Mouse (Mus musculus): ENCODE results near the gene Hs6st1. TPM values are rescaled to one million over a fixed set of nuclear protein-coding genes. Genes with fewer than 3 reads are reported as not detected.

Gene Hs6st1
- polyA plus RNA-seq, 1 experiment from 2014 or later, result 5.2 TPM

DNA sequence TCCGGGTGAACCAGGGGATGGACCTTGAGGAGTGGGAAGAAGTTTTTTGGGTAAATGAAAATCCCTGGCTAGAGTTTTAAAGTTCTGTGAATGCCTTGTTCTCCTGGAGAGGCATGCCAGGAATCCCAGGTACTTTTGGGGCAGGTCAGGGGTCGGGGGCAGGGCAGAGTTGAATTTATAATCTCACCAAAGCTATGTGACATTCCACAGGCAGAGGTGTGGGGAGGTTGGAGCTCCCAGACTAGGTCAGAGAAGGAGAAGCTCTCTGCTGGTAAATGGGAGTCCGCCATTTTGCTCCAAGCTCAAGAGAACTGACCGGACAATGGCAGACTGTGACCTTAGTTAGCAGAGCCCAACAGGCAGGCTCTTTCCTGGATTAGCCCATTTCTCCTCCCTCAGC lies 51.2 kb downstream of the Hs6st1 start:
- no peaks in the 10 kb centered on the region; the same call in 1 of the 2 replicates for H3K27me3 ChIP-seq (ENCODE audit: control insufficient read depth, insufficient read depth, low read depth, low read length)
- no peaks in the 10 kb centered on the region for H3K9me3 ChIP-seq (replicated peaks; ENCODE audit: control insufficient read depth, low read length)
- 81% methylated on average over 4 of the region's 4 CpGs for WGBS (ENCODE audit: insufficient replicate concordance)
- ATAC-seq (ENCODE audit: low read depth), result no peak
- no peak overlapping the region for H3K4me3 ChIP-seq (ENCODE audit: low read depth, low read length)
- H3K9ac ChIP-seq (ENCODE audit: low read depth, low read length), result no peak overlapping the region
- no peak overlapping the region for H3K4me2 ChIP-seq (ENCODE audit: low read depth, low read length)
- H3K4me1 ChIP-seq (ENCODE audit: control insufficient read depth, low read depth, low read length), result no peaks in the 10 kb centered on the region
- no peaks in the 10 kb centered on the region for H3K36me3 ChIP-seq (ENCODE audit: control insufficient read depth, insufficient read depth)
- no peak overlapping the region for H3K27ac ChIP-seq (ENCODE audit: low read length)

DNA sequence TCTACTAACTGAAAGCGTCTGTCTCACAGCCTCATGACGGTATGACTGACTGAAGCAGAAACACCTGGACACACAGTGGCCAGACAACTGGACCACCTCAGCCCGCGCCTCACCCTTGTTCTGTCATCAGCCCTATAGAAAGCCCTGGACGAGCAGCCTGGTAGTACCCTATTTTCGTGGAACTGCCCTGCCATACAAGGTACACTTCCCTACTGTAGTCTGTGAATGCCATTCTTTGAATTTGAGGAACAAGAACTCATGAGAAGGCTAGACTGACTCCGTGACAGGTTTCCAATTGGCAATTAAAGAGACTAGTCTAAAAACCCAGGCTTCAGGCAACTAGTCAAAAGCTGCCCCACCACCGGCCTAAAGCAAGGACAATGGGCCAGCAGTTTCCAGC lies 53.0 kb downstream of the Hs6st1 start:
- WGBS (ENCODE audit: insufficient replicate concordance), result 72% methylated on average over 8 of the region's 8 CpGs
- Histone ChIP-seq H3K36me3 (ENCODE audit: control insufficient read depth, insufficient read depth) (no peaks in the 10 kb centered on the region), H3K9ac (ENCODE audit: low read depth, low read length) (no peak overlapping the region), H3K4me2 (ENCODE audit: low read depth, low read length) (no peak overlapping the region), H3K4me1 (ENCODE audit: control insufficient read depth, low read depth, low read length) (no peaks in the 10 kb centered on the region), H3K9me3 (replicated peaks; ENCODE audit: control insufficient read depth, low read length) (no peaks in the 10 kb centered on the region), H3K27ac (ENCODE audit: low read length) (no peak overlapping the region), H3K4me3 (ENCODE audit: low read depth, low read length) (no peak overlapping the region), H3K27me3 (ENCODE audit: control insufficient read depth, insufficient read depth, low read depth, low read length) (no peaks in the 10 kb centered on the region)
- no peak for ATAC-seq (ENCODE audit: low read depth)

GRCm38 (mm10) chr1:36125076-36125475 lies 56.9 kb downstream of the Hs6st1 start:
- WGBS (ENCODE audit: insufficient replicate concordance), result 61% methylated on average over 7 of the region's 7 CpGs

DNA sequence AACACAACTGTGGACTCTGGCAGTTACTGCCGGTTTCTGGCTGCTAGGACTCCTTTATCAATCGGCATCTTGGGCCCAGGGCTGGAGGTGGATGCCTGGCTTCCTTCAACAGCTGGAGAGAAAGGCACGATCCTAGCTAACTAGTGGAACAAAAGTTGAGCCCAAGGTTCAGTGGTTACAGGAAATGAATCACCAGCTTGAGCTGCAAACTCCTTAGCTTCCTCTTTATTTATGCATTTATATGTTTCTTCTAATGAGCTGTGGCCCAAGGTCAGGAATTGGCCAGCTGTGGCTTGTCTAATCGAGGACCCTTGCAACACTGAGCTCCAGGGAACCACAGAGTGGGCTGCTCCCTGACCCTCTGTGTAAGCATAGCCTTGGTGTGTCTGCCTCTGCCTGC lies 60.9 kb downstream of the Hs6st1 start:
- no peaks in the 10 kb centered on the region for H3K36me3 ChIP-seq (ENCODE audit: control insufficient read depth, insufficient read depth)
- no peak for ATAC-seq (ENCODE audit: low read depth)
- no peak overlapping the region for H3K4me3 ChIP-seq (ENCODE audit: low read depth, low read length)
- H3K9me3 ChIP-seq (replicated peaks; ENCODE audit: control insufficient read depth, low read length), result no peaks in the 10 kb centered on the region
- H3K27me3 ChIP-seq (ENCODE audit: control insufficient read depth, insufficient read depth, low read depth, low read length), result no peaks in the 10 kb centered on the region
- H3K9ac ChIP-seq (ENCODE audit: low read depth, low read length), result no peak overlapping the region
- peak overlapping the region; percentile 65 for H3K27ac ChIP-seq (ENCODE audit: low read length)
- peaks cover 46% of the 10 kb centered on the region for H3K4me1 ChIP-seq (ENCODE audit: control insufficient read depth, low read depth, low read length)
- 18% methylated on average over 4 of the region's 4 CpGs for WGBS (ENCODE audit: insufficient replicate concordance)
- no peak overlapping the region for H3K4me2 ChIP-seq (ENCODE audit: low read depth, low read length)

More at GRCm38 (mm10) chr1:36125076-36125475, 56.9 kb downstream of the Hs6st1 start:
- H3K27ac ChIP-seq (ENCODE audit: low read length), result no peak overlapping the region
- no peaks in the 10 kb centered on the region for H3K27me3 ChIP-seq (ENCODE audit: control insufficient read depth, insufficient read depth, low read depth, low read length)
- H3K36me3 ChIP-seq (ENCODE audit: control insufficient read depth, insufficient read depth), result no peaks in the 10 kb centered on the region
- no peak overlapping the region for H3K4me3 ChIP-seq (ENCODE audit: low read depth, low read length)
- peaks cover 18% of the 10 kb centered on the region for H3K4me1 ChIP-seq (ENCODE audit: control insufficient read depth, low read depth, low read length)
- no peaks in the 10 kb centered on the region for H3K9me3 ChIP-seq (replicated peaks; ENCODE audit: control insufficient read depth, low read length)
- H3K4me2 ChIP-seq (ENCODE audit: low read depth, low read length), result no peak overlapping the region
- no peak overlapping the region for H3K9ac ChIP-seq (ENCODE audit: low read depth, low read length)
- ATAC-seq (ENCODE audit: low read depth), result no peak

- ATAC-seq (ENCODE audit: low read depth), result no peak
- no peaks in the 10 kb centered on the region for H3K9me3 ChIP-seq (replicated peaks; ENCODE audit: control insufficient read depth, low read length)
- WGBS (ENCODE audit: insufficient replicate concordance), result 75% methylated on average over 8 of the region's 8 CpGs
- peaks cover 48% of the 10 kb centered on the region for H3K4me1 ChIP-seq (ENCODE audit: control insufficient read depth, low read depth, low read length)
- H3K9ac ChIP-seq (ENCODE audit: low read depth, low read length), result peak overlapping the region; percentile 48
- no peaks in the 10 kb centered on the region for H3K27me3 ChIP-seq (ENCODE audit: control insufficient read depth, insufficient read depth, low read depth, low read length)
- H3K27ac ChIP-seq (ENCODE audit: low read length), result peak overlapping the region; percentile 91
- H3K36me3 ChIP-seq (ENCODE audit: control insufficient read depth, insufficient read depth), result no peaks in the 10 kb centered on the region
- H3K4me2 ChIP-seq (ENCODE audit: low read depth, low read length), result peak overlapping the region; percentile 41
- no peak overlapping the region for H3K4me3 ChIP-seq (ENCODE audit: low read depth, low read length)
Observed at GRCm38 (mm10) chr1:36129881-36130280, 61.7 kb downstream of the Hs6st1 start.

DNA sequence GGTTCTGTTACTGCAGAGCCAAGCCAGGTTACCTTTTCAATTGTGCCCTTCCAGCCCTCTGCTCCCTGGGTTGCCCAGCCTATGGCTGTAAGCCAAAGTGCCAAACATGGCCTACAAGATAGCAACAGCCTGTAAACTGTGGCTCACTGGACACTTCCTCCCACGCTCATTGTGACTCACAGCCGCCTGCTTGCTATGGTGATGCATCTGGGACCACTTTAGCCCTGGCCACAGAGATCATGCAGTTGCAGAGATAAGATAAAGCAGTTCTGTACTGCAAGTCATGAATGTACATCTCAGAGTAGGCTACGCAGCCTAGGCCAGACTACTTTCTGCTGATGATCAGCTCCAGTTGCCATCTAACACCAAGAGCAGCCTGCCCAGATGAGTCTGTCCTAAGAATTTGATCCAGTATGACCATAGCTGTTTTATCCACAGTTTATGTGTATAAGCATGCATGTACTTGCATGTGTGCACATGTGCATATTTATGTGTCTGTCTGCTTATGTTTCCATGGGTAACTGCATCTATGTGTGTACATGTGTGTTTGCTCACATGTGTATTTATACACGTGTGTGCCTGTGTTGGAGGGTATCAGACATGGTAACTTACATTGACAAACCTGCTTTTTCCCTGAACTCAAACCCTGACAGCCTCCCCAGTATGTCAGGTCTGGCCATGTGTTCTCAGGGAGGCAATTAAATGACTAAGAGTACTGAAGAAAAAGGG lies 62.3 kb downstream of the Hs6st1 start:
- Histone ChIP-seq H3K4me2 (ENCODE audit: low read depth, low read length) (peak overlapping the region; percentile 58), H3K36me3 (ENCODE audit: control insufficient read depth, insufficient read depth) (no peaks in the 10 kb centered on the region), H3K27me3 (ENCODE audit: control insufficient read depth, insufficient read depth, low read depth, low read length) (no peaks in the 10 kb centered on the region), H3K9me3 (replicated peaks; ENCODE audit: control insufficient read depth, low read length) (no peaks in the 10 kb centered on the region), H3K4me3 (ENCODE audit: low read depth, low read length) (no peak overlapping the region), H3K9ac (ENCODE audit: low read depth, low read length) (peak overlapping the region; percentile 48), H3K4me1 (ENCODE audit: control insufficient read depth, low read depth, low read length) (peaks cover 48% of the 10 kb centered on the region), H3K27ac (ENCODE audit: low read length) (peak overlapping the region; percentile 91)
- ATAC-seq (ENCODE audit: low read depth), result peak; percentile 89
- 31% methylated on average over 4 of the region's 4 CpGs for WGBS (ENCODE audit: insufficient replicate concordance)

DNA sequence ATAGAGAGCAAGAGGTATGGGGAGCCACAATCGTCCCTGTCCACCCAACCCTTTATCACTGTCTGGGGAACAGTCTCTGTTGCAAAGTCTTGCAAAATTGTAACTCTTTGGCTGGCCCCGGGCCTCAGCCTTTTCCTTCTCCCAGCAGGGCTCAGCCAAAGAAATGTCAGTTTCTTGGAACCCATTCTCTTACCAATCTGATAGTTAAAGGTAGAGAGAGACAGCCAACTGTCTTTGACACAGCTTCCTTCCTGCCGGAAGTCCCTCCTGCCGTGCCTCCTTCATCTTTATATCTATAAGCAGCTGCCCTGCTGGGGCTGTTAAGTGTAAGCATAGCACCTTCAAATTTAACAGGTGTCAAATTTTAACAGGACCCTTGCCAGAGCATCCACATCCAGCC lies 63.0 kb downstream of the Hs6st1 start:
- 13% methylated on average over 4 of the region's 4 CpGs for WGBS (ENCODE audit: insufficient replicate concordance)
- no peak for ATAC-seq (ENCODE audit: low read depth)
- Histone ChIP-seq H3K27ac (ENCODE audit: low read length) (peak overlapping the region; percentile 91), H3K36me3 (ENCODE audit: control insufficient read depth, insufficient read depth) (no peaks in the 10 kb centered on the region), H3K4me3 (ENCODE audit: low read depth, low read length) (peak overlapping the region; percentile 52; the same call in 1 of the 2 replicates), H3K4me1 (ENCODE audit: control insufficient read depth, low read depth, low read length) (peaks cover 48% of the 10 kb centered on the region), H3K27me3 (ENCODE audit: control insufficient read depth, insufficient read depth, low read depth, low read length) (no peaks in the 10 kb centered on the region), H3K4me2 (ENCODE audit: low read depth, low read length) (peak overlapping the region; percentile 58), H3K9ac (ENCODE audit: low read depth, low read length) (peak overlapping the region; percentile 48), H3K9me3 (replicated peaks; ENCODE audit: control insufficient read depth, low read length) (no peaks in the 10 kb centered on the region)

DNA sequence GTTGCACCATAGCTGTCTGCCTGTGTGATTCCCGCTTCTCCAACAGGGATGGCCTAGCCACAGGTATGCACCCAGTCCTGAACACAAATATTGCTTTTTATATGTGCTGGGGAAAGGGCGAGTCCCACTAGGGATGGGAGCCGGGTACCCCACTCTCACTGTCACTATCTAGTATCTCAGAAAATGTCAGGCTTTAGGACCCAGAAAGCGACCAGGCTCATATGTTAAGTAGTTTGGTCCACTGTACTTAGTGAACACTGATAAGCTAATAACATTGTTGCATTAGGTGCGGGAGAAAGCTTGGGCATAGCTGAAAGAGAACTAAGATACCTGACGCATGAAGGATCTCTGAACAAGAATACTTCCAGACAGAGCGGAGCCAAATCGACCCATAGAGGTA lies 63.6 kb downstream of the Hs6st1 start:
- 38% methylated on average over 8 of the region's 8 CpGs for WGBS (ENCODE audit: insufficient replicate concordance)
- ATAC-seq (ENCODE audit: low read depth), result peak; percentile 56
- Histone ChIP-seq H3K9me3 (replicated peaks; ENCODE audit: control insufficient read depth, low read length) (no peaks in the 10 kb centered on the region), H3K4me3 (ENCODE audit: low read depth, low read length) (peak overlapping the region; percentile 52), H3K36me3 (ENCODE audit: control insufficient read depth, insufficient read depth) (no peaks in the 10 kb centered on the region), H3K27ac (ENCODE audit: low read length) (peak overlapping the region; percentile 91), H3K27me3 (ENCODE audit: control insufficient read depth, insufficient read depth, low read depth, low read length) (no peaks in the 10 kb centered on the region), H3K9ac (ENCODE audit: low read depth, low read length) (peak overlapping the region; percentile 61), H3K4me1 (ENCODE audit: control insufficient read depth, low read depth, low read length) (peaks cover 47% of the 10 kb centered on the region), H3K4me2 (ENCODE audit: low read depth, low read length) (peak overlapping the region; percentile 58)

GRCm38 (mm10) chr1:36132211-36132610 lies 64.0 kb downstream of the Hs6st1 start:
- H3K4me3 ChIP-seq (ENCODE audit: low read depth, low read length), result peak overlapping the region; percentile 52

More at GRCm38 (mm10) chr1:36132211-36132610, 64.0 kb downstream of the Hs6st1 start:
- no peak for ATAC-seq (ENCODE audit: low read depth)
- peak overlapping the region; percentile 61 for H3K9ac ChIP-seq (ENCODE audit: low read depth, low read length)
- no peaks in the 10 kb centered on the region for H3K36me3 ChIP-seq (ENCODE audit: control insufficient read depth, insufficient read depth)
- H3K4me1 ChIP-seq (ENCODE audit: control insufficient read depth, low read depth, low read length), result peaks cover 45% of the 10 kb centered on the region
- 58% methylated on average over 4 of the region's 4 CpGs for WGBS (ENCODE audit: insufficient replicate concordance)
- H3K4me2 ChIP-seq (ENCODE audit: low read depth, low read length), result peak overlapping the region; percentile 58
- no peaks in the 10 kb centered on the region for H3K9me3 ChIP-seq (replicated peaks; ENCODE audit: control insufficient read depth, low read length)
- H3K27me3 ChIP-seq (ENCODE audit: control insufficient read depth, insufficient read depth, low read depth, low read length), result no peaks in the 10 kb centered on the region
- H3K27ac ChIP-seq (ENCODE audit: low read length), result peak overlapping the region; percentile 69
